Mouse (Mus musculus): ENCODE data around the gene Majin. TPM values are rescaled to one million over a fixed set of nuclear protein-coding genes. Genes with fewer than 3 reads are reported as not detected.

Majin gene
- polyA plus RNA-seq, 1 experiment = not detected

- no peaks in the 10 kb centered on the region for H3K79me3 ChIP-seq (ENCODE audit: low read depth)
- no peaks in the 10 kb centered on the region for H3K79me2 ChIP-seq (ENCODE audit: control insufficient read depth, insufficient read depth)
- H3K4me3 ChIP-seq (ENCODE audit: insufficient read depth, poor library complexity, severe bottlenecking) = no peak overlapping the region
- H3K27me3 ChIP-seq (ENCODE audit: control insufficient read depth, insufficient read depth, insufficient read length) = no peaks in the 10 kb centered on the region
- TF ChIP-seq MYOG (IDR thresholded peaks at IDR 0.05; ENCODE audit: control insufficient read depth, extremely low read depth, insufficient read length) = no peak
- H3ac ChIP-seq (ENCODE audit: control insufficient read depth, insufficient read length, low read depth) = no peak overlapping the region
- no peaks in the 10 kb centered on the region for H3K36me3 ChIP-seq (ENCODE audit: control insufficient read depth, insufficient read depth)
Observed at GRCm38 (mm10) chr19:6206716-6207115, 22.5 kb downstream of the Majin start.

GRCm38 (mm10) chr19:6216046-6216705, 32.0 kb downstream of the Majin start:
- Histone ChIP-seq H3K79me3 (ENCODE audit: low read depth) (no peaks in the 10 kb centered on the region), H3K4me3 (ENCODE audit: insufficient read depth, poor library complexity, severe bottlenecking) (no peak overlapping the region), H3K79me2 (ENCODE audit: control insufficient read depth, insufficient read depth) (no peaks in the 10 kb centered on the region), H3ac (ENCODE audit: control insufficient read depth, insufficient read length, low read depth) (no peak overlapping the region), H3K36me3 (ENCODE audit: control insufficient read depth, insufficient read depth) (no peaks in the 10 kb centered on the region), H3K27me3 (ENCODE audit: control insufficient read depth, insufficient read depth, insufficient read length) (peaks cover 37% of the 10 kb centered on the region)
- no peak for TF ChIP-seq FOSL1 (IDR thresholded peaks at IDR 0.05; ENCODE audit: insufficient read depth, low read length, poor library complexity, severe bottlenecking)
- TF ChIP-seq MYOD1 (IDR thresholded peaks at IDR 0.05; ENCODE audit: control insufficient read depth, insufficient read length, low read depth) = no peak
- no peak for TF ChIP-seq MAX (IDR thresholded peaks at IDR 0.05)

- H3ac ChIP-seq (ENCODE audit: control insufficient read depth, insufficient read length, low read depth) = no peak overlapping the region
- H3K79me3 ChIP-seq (ENCODE audit: low read depth) = no peaks in the 10 kb centered on the region
- TF ChIP-seq CTCF (IDR thresholded peaks at IDR 0.05; ENCODE audit: control insufficient read depth, insufficient read depth, insufficient read length) (no peak), USF1 (IDR thresholded peaks at IDR 0.05; ENCODE audit: low read depth) (no peak), CEBPB (IDR thresholded peaks at IDR 0.05; ENCODE audit: low read depth) (no peak), MAX (IDR thresholded peaks at IDR 0.05) (no peak), MYOG (IDR thresholded peaks at IDR 0.05; ENCODE audit: control insufficient read depth, extremely low read depth, insufficient read length) (no peak), FOSL1 (IDR thresholded peaks at IDR 0.05; ENCODE audit: insufficient read depth, low read length, poor library complexity, severe bottlenecking) (no peak), MYOD1 (IDR thresholded peaks at IDR 0.05; ENCODE audit: control insufficient read depth, insufficient read length, low read depth) (no peak)
- H3K27me3 ChIP-seq (ENCODE audit: control insufficient read depth, insufficient read depth, insufficient read length) = peaks cover 37% of the 10 kb centered on the region
- no peaks in the 10 kb centered on the region for H3K36me3 ChIP-seq (ENCODE audit: control insufficient read depth, insufficient read depth)
- H3K4me3 ChIP-seq (ENCODE audit: insufficient read depth, poor library complexity, severe bottlenecking) = no peak overlapping the region
- no peaks in the 10 kb centered on the region for H3K79me2 ChIP-seq (ENCODE audit: control insufficient read depth, insufficient read depth)
Observed at GRCm38 (mm10) chr19:6218606-6219005, 34.4 kb downstream of the Majin start.

GRCm38 (mm10) chr19:6226135-6226534, 41.9 kb downstream of the Majin start, which contains the start of gene Gpha2:
TSS of gene Gpha2 (plus strand) at chr19:6226380.
- TF ChIP-seq FOSL1 (IDR thresholded peaks at IDR 0.05; ENCODE audit: insufficient read depth, low read length, poor library complexity, severe bottlenecking) (no peak), MAX (IDR thresholded peaks at IDR 0.05) (no peak), CEBPB (IDR thresholded peaks at IDR 0.05; ENCODE audit: low read depth) (no peak), USF1 (IDR thresholded peaks at IDR 0.05; ENCODE audit: low read depth) (no peak), CTCF (IDR thresholded peaks at IDR 0.05; ENCODE audit: control insufficient read depth, insufficient read depth, insufficient read length) (no peak), MYOG (IDR thresholded peaks at IDR 0.05; ENCODE audit: control insufficient read depth, extremely low read depth, insufficient read length) (no peak), MYOD1 (IDR thresholded peaks at IDR 0.05; ENCODE audit: control insufficient read depth, insufficient read length, low read depth) (no peak)
- no peaks in the 10 kb centered on the region for H3K79me3 ChIP-seq (ENCODE audit: low read depth)
- H3K79me2 ChIP-seq (ENCODE audit: control insufficient read depth, insufficient read depth) = no peaks in the 10 kb centered on the region
- no peak within 1 kb of the TSS for H3ac ChIP-seq (ENCODE audit: control insufficient read depth, insufficient read length, low read depth)
- no peaks in the 10 kb centered on the region for H3K27me3 ChIP-seq (ENCODE audit: control insufficient read depth, insufficient read depth, insufficient read length)
- peaks cover 3% of the 10 kb centered on the region for H3K36me3 ChIP-seq (ENCODE audit: control insufficient read depth, insufficient read depth)
- H3K4me3 ChIP-seq (ENCODE audit: insufficient read depth, poor library complexity, severe bottlenecking) = no peak within 1 kb of the TSS

- peaks cover 3% of the 10 kb centered on the region for H3K36me3 ChIP-seq (ENCODE audit: control insufficient read depth, insufficient read depth)
- no peaks in the 10 kb centered on the region for H3K27me3 ChIP-seq (ENCODE audit: control insufficient read depth, insufficient read depth, insufficient read length)
- TF ChIP-seq MYOG (IDR thresholded peaks at IDR 0.05; ENCODE audit: control insufficient read depth, extremely low read depth, insufficient read length) (no peak), MAX (IDR thresholded peaks at IDR 0.05) (no peak), CTCF (IDR thresholded peaks at IDR 0.05; ENCODE audit: control insufficient read depth, insufficient read depth, insufficient read length) (no peak), CEBPB (IDR thresholded peaks at IDR 0.05; ENCODE audit: low read depth) (no peak), FOSL1 (IDR thresholded peaks at IDR 0.05; ENCODE audit: insufficient read depth, low read length, poor library complexity, severe bottlenecking) (no peak), USF1 (IDR thresholded peaks at IDR 0.05; ENCODE audit: low read depth) (no peak), MYOD1 (IDR thresholded peaks at IDR 0.05; ENCODE audit: control insufficient read depth, insufficient read length, low read depth) (no peak)
- no peaks in the 10 kb centered on the region for H3K79me2 ChIP-seq (ENCODE audit: control insufficient read depth, insufficient read depth)
- no peaks in the 10 kb centered on the region for H3K79me3 ChIP-seq (ENCODE audit: low read depth)
- no peak overlapping the region for H3K4me3 ChIP-seq (ENCODE audit: insufficient read depth, poor library complexity, severe bottlenecking)
- H3ac ChIP-seq (ENCODE audit: control insufficient read depth, insufficient read length, low read depth) = no peak overlapping the region
Observed at GRCm38 (mm10) chr19:6226763-6227162, 42.6 kb downstream of the Majin start.

GRCm38 (mm10) chr19:6227864-6228263, 43.7 kb downstream of the Majin start:
- no peak overlapping the region for H3K4me3 ChIP-seq (ENCODE audit: insufficient read depth, poor library complexity, severe bottlenecking)
- no peaks in the 10 kb centered on the region for H3K79me2 ChIP-seq (ENCODE audit: control insufficient read depth, insufficient read depth)
- no peaks in the 10 kb centered on the region for H3K27me3 ChIP-seq (ENCODE audit: control insufficient read depth, insufficient read depth, insufficient read length)
- peaks cover 7% of the 10 kb centered on the region for H3K36me3 ChIP-seq (ENCODE audit: control insufficient read depth, insufficient read depth)
- no peak for TF ChIP-seq CEBPB (IDR thresholded peaks at IDR 0.05; ENCODE audit: low read depth)
- TF ChIP-seq MYOG (IDR thresholded peaks at IDR 0.05; ENCODE audit: control insufficient read depth, extremely low read depth, insufficient read length) = no peak
- no peak for TF ChIP-seq FOSL1 (IDR thresholded peaks at IDR 0.05; ENCODE audit: insufficient read depth, low read length, poor library complexity, severe bottlenecking)
- no peak for TF ChIP-seq MYOD1 (IDR thresholded peaks at IDR 0.05; ENCODE audit: control insufficient read depth, insufficient read length, low read depth)
- no peak for TF ChIP-seq MAX (IDR thresholded peaks at IDR 0.05)
- TF ChIP-seq USF1 (IDR thresholded peaks at IDR 0.05; ENCODE audit: low read depth) = no peak
- no peak for TF ChIP-seq CTCF (IDR thresholded peaks at IDR 0.05; ENCODE audit: control insufficient read depth, insufficient read depth, insufficient read length)
- no peak overlapping the region for H3ac ChIP-seq (ENCODE audit: control insufficient read depth, insufficient read length, low read depth)
- no peaks in the 10 kb centered on the region for H3K79me3 ChIP-seq (ENCODE audit: low read depth)

All from C2C12 (cell line).